9 mouse cellular contexts compared by ENCODE assay signal in genomic region chr14:27022876-27023275, GRCm38 (mm10). TPM values are rescaled to one million over a fixed set of nuclear protein-coding genes. Genes with fewer than 3 reads are reported as not detected.
DNase-seq lines count a peak whose midpoint lies in the region; ATAC-seq and TF ChIP-seq lines count a peak whose summit lies in the region.
"Had no signal": no experiment of that assay in that cellular context is flagged by ENCODE, and none has a peak within 500 bp of the region (broad histone marks: within the 10 kb centered on the region; RNA-seq: fewer than 3 reads in every experiment).

No protein-coding gene starts in this region.

- no peaks in the 10 kb centered on the region for H3K4me1 ChIP-seq in thymus, adult 2 months (replicated peaks; ENCODE audit: control insufficient read depth, insufficient read depth, low read length)

- peak; percentile 44 to 75 for DNase-seq in cerebellum, postnatal 14 days
- DNase-seq in cerebellum, adult 9-11 months: no peak
- peak in 1 of 2 experiments; percentile 29 for DNase-seq in left cerebral cortex, adult 2 months (ENCODE audit: extremely low spot score in 1 of 2, low spot score in 2 of 2)
- DNase-seq in left cerebral cortex, adult 9 months (ENCODE audit: low spot score in 2 of 2): no peak
- peak; percentile 74 for DNase-seq in gastrocnemius, postnatal 10 days
- DNase-seq in lung, postnatal 4 days: peak; percentile 54 to 67
- peak; percentile 69 for DNase-seq in thymus, adult 2 months

- H3K4me3 ChIP-seq in left cerebral cortex, adult 2 months: no peak overlapping the region
- no peak overlapping the region for H3K4me3 ChIP-seq in thymus, adult 2 months (ENCODE audit: control insufficient read depth, insufficient read depth, low read length)

- intact Hi-C loops in left cerebral cortex, adult 2 months (cut with DNase I): no loop called here

- WGBS in thymus, adult 2 months: 54% methylated on average over 11 of the region's 11 CpGs

- no peaks in the 10 kb centered on the region for H3K36me3 ChIP-seq in thymus, adult 2 months (ENCODE audit: control insufficient read depth, insufficient read depth, low read length)

- peak; percentile 61 for TF ChIP-seq CTCF in left cerebral cortex, adult 2 months (IDR thresholded peaks at IDR 0.05)
- TF ChIP-seq CTCF in thymus, adult 2 months (IDR thresholded peaks at IDR 0.05; ENCODE audit: borderline replicate concordance, control insufficient read depth, extremely low read depth, insufficient read depth, low read length, poor library complexity): peak; percentile 54; the same call in 1 of the 2 replicates

- H3K27ac ChIP-seq in left cerebral cortex, adult 2 months: no peak overlapping the region
- H3K27ac ChIP-seq in thymus, adult 2 months (ENCODE audit: control insufficient read depth, insufficient read depth, low read length): no peak overlapping the region

- no peaks in the 10 kb centered on the region for H3K27me3 ChIP-seq in thymus, adult 2 months (ENCODE audit: control insufficient read depth, insufficient read depth, low read length)

- ATAC-seq in activated CD4-positive, CD25-positive, alpha-beta regulatory T cell, adult 4 months: peak; percentile 49

- no peak for TF ChIP-seq POLR2A in thymus, adult 2 months (IDR thresholded peaks at IDR 0.05; ENCODE audit: control insufficient read depth, extremely low read depth, insufficient read depth, low read length, poor library complexity)

RNA-seq across cellular contexts. Expression of gene Il17rd, which starts 15.9 kb away (rescaled TPM):
- total RNA-seq in left cerebral cortex, adult 2 months (2021): 1 to 10 TPM; 2.6 to 2.7 TPM
- polyA plus RNA-seq in activated CD4-positive, CD25-positive, alpha-beta regulatory T cell, adult 4 months (2017; shearing (Covaris generic)): under 1 TPM; 0.32 to 0.33 TPM
- 1 to 10 TPM; 6.5 to 7.1 TPM for total RNA-seq in gastrocnemius, postnatal 10 days (2021)
- polyA plus RNA-seq in thymus, adult 2 months (2012; rRNA removed): 0.29 and 0.63 TPM in 2 replicates

RNA-seq across cellular contexts. Expression of gene Hesx1, which starts 28.7 kb away (rescaled TPM):
- not detected for total RNA-seq in left cerebral cortex, adult 2 months (2021)
- polyA plus RNA-seq in activated CD4-positive, CD25-positive, alpha-beta regulatory T cell, adult 4 months (2017; shearing (Covaris generic)): under 1 TPM in 1 of 2 experiments, not detected in 1; 0.88 TPM
- not detected for total RNA-seq in gastrocnemius, postnatal 10 days (2021)
- polyA plus RNA-seq in thymus, adult 2 months (2012; rRNA removed): not detected in 2 replicates
- total RNA-seq: left cerebral cortex, postnatal 10 days had no signal

RNA-seq across cellular contexts. Expression of gene Appl1, which starts 51.8 kb away (rescaled TPM):
- 10 to 100 TPM; 64.8 to 75.4 TPM for total RNA-seq in left cerebral cortex, adult 2 months (2021)
- polyA plus RNA-seq in activated CD4-positive, CD25-positive, alpha-beta regulatory T cell, adult 4 months (2017; shearing (Covaris generic)): 10 to 100 TPM; 26.2 to 38.2 TPM
- total RNA-seq in gastrocnemius, postnatal 10 days (2021): 10 to 100 TPM; 19.0 to 28.3 TPM
- polyA plus RNA-seq in thymus, adult 2 months (2012; rRNA removed): 10.4 and 10.7 TPM in 2 replicates

Comparison
In these comparisons a context has a peak if more than half of its experiments do, and no peak if none do; other contexts are left out.
1. DNase-seq: peak in cerebellum, postnatal 14 days (2 of 2), gastrocnemius, postnatal 10 days (single experiment), lung, postnatal 4 days (2 of 2) and thymus, adult 2 months (single experiment); none in cerebellum, adult 9-11 months (single experiment) and left cerebral cortex, adult 9 months (0 of 2).